Mouse (Mus musculus): ENCODE measurements at regions not wholly inside any gene's neighbourhood (a gene's known extent, or its start where the extent isn't known, plus 50 kb on each side); places are given as distances from the start of the nearest gene placed in this dataset.

DNA sequence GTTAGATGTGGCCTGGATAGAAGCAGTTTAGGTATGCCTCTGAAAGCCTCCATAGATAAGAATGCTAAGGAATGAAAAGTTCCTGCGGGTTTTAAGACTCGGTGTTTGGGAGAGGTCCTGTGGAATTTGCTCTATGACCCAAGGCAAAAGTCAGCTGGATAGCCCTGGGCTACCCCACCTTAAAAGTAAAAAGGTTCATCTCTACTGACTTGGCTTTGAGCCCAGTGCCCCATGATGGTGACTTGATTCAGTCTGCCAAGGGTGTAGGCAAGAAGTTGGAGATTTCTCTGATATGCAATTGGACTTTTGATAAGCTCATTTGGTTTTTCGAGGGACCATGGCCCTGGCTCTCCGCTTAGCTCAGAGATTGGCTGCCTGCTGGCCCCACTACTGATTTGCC lies 78.8 kb upstream of the Herc3 start:
- DNase-seq: no peak

GRCm38 (mm10) chr6:58756309-58757015 lies 74.8 kb upstream of the Herc3 start:
- DNase-seq: no peak

- no peak for DNase-seq
Observed at GRCm38 (mm10) chr6:58757339-58757738, 73.9 kb upstream of the Herc3 start.

- DNase-seq: peak; percentile 74 to 80
Observed at GRCm38 (mm10) chr6:58770654-58771218, 60.5 kb upstream of the Herc3 start.

DNA sequence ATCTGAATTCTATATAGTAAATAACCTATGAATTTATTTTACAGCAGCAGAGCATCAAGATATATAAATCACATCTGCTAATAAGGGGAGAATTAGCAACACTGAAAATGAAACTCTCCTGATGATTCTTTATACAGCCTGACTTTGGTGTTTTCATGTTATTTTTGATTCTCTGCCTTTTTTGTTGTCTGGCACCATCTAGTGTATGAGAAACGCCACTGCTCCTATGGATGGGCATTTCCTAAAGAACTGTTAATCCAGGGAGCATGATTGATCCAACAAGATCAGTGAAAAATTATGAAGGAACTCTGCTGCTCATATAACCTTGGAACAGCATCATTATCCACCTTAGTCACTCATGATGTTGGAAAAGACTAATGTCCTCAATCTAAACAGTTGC lies 59.3 kb upstream of the Herc3 start:
- DNase-seq: peak; percentile 33 to 55
